In the genomic region with DNA sequence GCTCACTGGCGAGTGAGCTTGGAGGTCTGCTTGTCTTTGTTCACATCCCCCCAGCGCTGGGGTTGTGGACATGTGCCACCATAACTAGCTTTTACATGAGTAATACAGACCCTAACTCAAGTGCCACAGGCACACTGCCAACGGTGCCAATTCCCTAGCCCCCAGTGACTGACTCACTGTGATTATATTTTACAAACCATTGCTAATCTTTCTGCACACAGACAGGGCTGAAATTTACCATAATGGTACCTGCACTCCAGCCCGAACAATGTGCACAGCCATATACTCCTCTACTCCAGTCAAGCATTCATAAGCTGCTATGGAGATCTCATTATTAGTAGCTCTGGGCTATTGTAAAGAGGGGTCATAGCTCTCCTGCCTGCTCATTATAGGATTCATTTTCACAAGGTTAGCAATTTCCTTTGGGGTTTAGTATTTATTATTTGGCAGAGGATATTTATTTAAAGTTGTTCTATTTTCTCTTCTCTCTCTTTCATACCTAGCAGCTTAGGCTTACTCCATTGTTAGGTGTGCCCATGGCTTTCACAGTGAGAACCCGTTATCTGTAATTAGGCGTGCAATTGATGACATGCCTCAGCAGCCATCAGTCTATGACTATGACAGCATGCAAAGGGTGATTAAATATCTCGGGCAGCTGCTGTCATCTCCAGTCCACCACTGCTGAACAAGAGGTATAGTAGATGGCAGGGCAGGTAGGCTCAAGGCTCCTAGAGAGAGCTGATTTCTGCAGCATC, we compare ENCODE assay signal across 15 mouse cellular contexts.
DNase-seq lines count a peak whose midpoint lies in the region; ATAC-seq lines count a peak whose summit lies in the region.
"Had no signal": no experiment of that assay in that cellular context is flagged by ENCODE, and none has a peak within 500 bp of the region (broad histone marks: within the 10 kb centered on the region; RNA-seq: fewer than 3 reads in every experiment).

No protein-coding gene starts in this region.

- no peak overlapping the region for H3K9ac ChIP-seq in neural tube, embryonic 11.5 days (ENCODE audit: low read length)
- H3K9ac ChIP-seq in forebrain, embryonic 16.5 days (replicated peaks; ENCODE audit: low read depth, low read length), result peak overlapping the region; percentile 17; the same call in 1 of the 2 replicates
- H3K9ac ChIP-seq in midbrain, embryonic 13.5 days (replicated peaks), result no peak overlapping the region; the same call in 1 of the 2 replicates
- H3K9ac ChIP-seq in intestine, embryonic 15.5 days, result no peak overlapping the region
- H3K9ac ChIP-seq: liver, embryonic 15.5 days had no signal

- peak; percentile 87 for ATAC-seq in neural tube, embryonic 11.5 days (ENCODE audit: insufficient read depth, low FRiP score, low TSS enrichment)
- ATAC-seq in forebrain, embryonic 16.5 days, result peak; percentile 66
- ATAC-seq in midbrain, embryonic 13.5 days, result peak; percentile 92
- no peak for ATAC-seq in megakaryocyte-erythroid progenitor cell, adult 5-6 weeks (replicated peaks; ENCODE audit: low FRiP score, low TSS enrichment, poor library complexity, severe bottlenecking)
- no peak for ATAC-seq in intestine, embryonic 15.5 days
- ATAC-seq: CD4-positive, CD25-positive, alpha-beta regulatory T cell, adult 4 months had no signal

- peak; percentile 42 for DNase-seq in neural tube, embryonic 11.5 days (ENCODE audit: low spot score)
- DNase-seq in neural tube, embryonic 10.5 days (ENCODE audit: extremely low spot score, low spot score), result no peak
- DNase-seq in layer of hippocampus, adult 11-12 months (ENCODE audit: low spot score), result no peak
- DNase-seq: adrenal gland, adult 2 months; embryo, embryonic 11 days; heart, postnatal 4 days; kidney, postnatal 36 days; right cerebral cortex, postnatal 25 days; thymus, postnatal 36 days had no signal

- no peak overlapping the region for H3K4me3 ChIP-seq in neural tube, embryonic 11.5 days (ENCODE audit: low read depth, low read length)
- H3K4me3 ChIP-seq in forebrain, embryonic 16.5 days (replicated peaks; ENCODE audit: low read length), result no peak overlapping the region
- no peak overlapping the region for H3K4me3 ChIP-seq in midbrain, embryonic 13.5 days (replicated peaks)
- no peak overlapping the region for H3K4me3 ChIP-seq in intestine, embryonic 15.5 days (replicated peaks)
- H3K4me3 ChIP-seq: liver, embryonic 15.5 days had no signal

- peak overlapping the region; percentile 75 for H3K27ac ChIP-seq in neural tube, embryonic 11.5 days (ENCODE audit: low read depth, low read length)
- H3K27ac ChIP-seq in forebrain, embryonic 16.5 days (ENCODE audit: low read length), result peak overlapping the region; percentile 50
- peak overlapping the region; percentile 87 for H3K27ac ChIP-seq in midbrain, embryonic 13.5 days
- H3K27ac ChIP-seq in intestine, embryonic 15.5 days, result no peak overlapping the region
- H3K27ac ChIP-seq: liver, embryonic 15.5 days had no signal

- no peaks in the 10 kb centered on the region for H3K36me3 ChIP-seq in neural tube, embryonic 11.5 days (ENCODE audit: control insufficient read depth, insufficient read depth, low read length)
- no peaks in the 10 kb centered on the region for H3K36me3 ChIP-seq in forebrain, embryonic 16.5 days (ENCODE audit: control insufficient read depth, insufficient read depth)
- no peaks in the 10 kb centered on the region for H3K36me3 ChIP-seq in midbrain, embryonic 13.5 days
- no peaks in the 10 kb centered on the region for H3K36me3 ChIP-seq in intestine, embryonic 15.5 days
- H3K36me3 ChIP-seq: liver, embryonic 15.5 days had no signal

- 63% methylated on average over 7 of the region's 7 CpGs for WGBS in neural tube, embryonic 11.5 days
- 18% methylated on average over 7 of the region's 7 CpGs for WGBS in forebrain, embryonic 16.5 days
- 38% methylated on average over 7 of the region's 7 CpGs for WGBS in midbrain, embryonic 13.5 days
- WGBS in intestine, embryonic 15.5 days, result 75% methylated on average over 7 of the region's 7 CpGs

- H3K9me3 ChIP-seq in neural tube, embryonic 11.5 days (ENCODE audit: control insufficient read depth, low read length), result no peaks in the 10 kb centered on the region
- no peaks in the 10 kb centered on the region for H3K9me3 ChIP-seq in forebrain, embryonic 16.5 days (ENCODE audit: control insufficient read depth, low read length)
- no peaks in the 10 kb centered on the region for H3K9me3 ChIP-seq in midbrain, embryonic 13.5 days
- H3K9me3 ChIP-seq in intestine, embryonic 15.5 days, result no peaks in the 10 kb centered on the region
- H3K9me3 ChIP-seq: liver, embryonic 15.5 days had no signal

- H3K27me3 ChIP-seq in neural tube, embryonic 11.5 days (ENCODE audit: control insufficient read depth, insufficient read depth, low read length), result no peaks in the 10 kb centered on the region
- H3K27me3 ChIP-seq in forebrain, embryonic 16.5 days (replicated peaks; ENCODE audit: control insufficient read depth, insufficient read depth, low read length), result no peaks in the 10 kb centered on the region
- H3K27me3 ChIP-seq in midbrain, embryonic 13.5 days, result no peaks in the 10 kb centered on the region
- no peaks in the 10 kb centered on the region for H3K27me3 ChIP-seq in intestine, embryonic 15.5 days (replicated peaks)
- H3K27me3 ChIP-seq: liver, embryonic 15.5 days had no signal

- H3K4me2 ChIP-seq in neural tube, embryonic 11.5 days (ENCODE audit: low read depth), result no peak overlapping the region
- H3K4me2 ChIP-seq in forebrain, embryonic 16.5 days (ENCODE audit: low read length), result peak overlapping the region; percentile 28; the same call in 1 of the 2 replicates
- no peak overlapping the region for H3K4me2 ChIP-seq in midbrain, embryonic 13.5 days (replicated peaks)
- H3K4me2 ChIP-seq in intestine, embryonic 15.5 days (replicated peaks), result no peak overlapping the region
- H3K4me2 ChIP-seq: liver, embryonic 15.5 days had no signal

- H3K4me1 ChIP-seq in neural tube, embryonic 11.5 days (ENCODE audit: control insufficient read depth, insufficient read depth, low read length), result no peaks in the 10 kb centered on the region
- H3K4me1 ChIP-seq in forebrain, embryonic 16.5 days (replicated peaks; ENCODE audit: control insufficient read depth, insufficient read depth, low read length), result peaks cover 15% of the 10 kb centered on the region
- H3K4me1 ChIP-seq in midbrain, embryonic 13.5 days (replicated peaks), result peaks cover 16% of the 10 kb centered on the region
- no peaks in the 10 kb centered on the region for H3K4me1 ChIP-seq in intestine, embryonic 15.5 days (replicated peaks)
- H3K4me1 ChIP-seq: liver, embryonic 15.5 days had no signal

Comparison
In these comparisons a context has a peak if more than half of its experiments do, and no peak if none do; other contexts are left out.
1. ATAC-seq: peak in neural tube, embryonic 11.5 days (single experiment), forebrain, embryonic 16.5 days (single experiment) and midbrain, embryonic 13.5 days (single experiment); none in megakaryocyte-erythroid progenitor cell, adult 5-6 weeks (single experiment) and intestine, embryonic 15.5 days (single experiment).